ENCODE assay signal across 9 mouse cellular contexts in genomic region chr11:69795983-69796435, GRCm38 (mm10). TPM values are rescaled to one million over a fixed set of nuclear protein-coding genes. Genes with fewer than 3 reads are reported as not detected.
DNase-seq lines count a peak whose midpoint lies in the region; ATAC-seq and TF ChIP-seq lines count a peak whose summit lies in the region.
"Had no signal": no experiment of that assay in that cellular context is flagged by ENCODE, and none has a peak within 500 bp of the region (broad histone marks: within the 10 kb centered on the region; RNA-seq: fewer than 3 reads in every experiment).

No protein-coding gene starts in this region.

- intact Hi-C loops in heart, postnatal 25 days (cut with DNase I) = loop anchor here (5.0 kb wide), 1 partner anchor 99 kb away; the partner anchor contains the start of genes Tnfsf12 and Tnfsfm13

- no peak overlapping the region for H3K27ac ChIP-seq in heart, embryonic 11.5 days (ENCODE audit: low read depth, low read length)
- no peak overlapping the region for H3K27ac ChIP-seq in forebrain, embryonic 12.5 days
- H3K27ac ChIP-seq in liver, embryonic 14.5 days = no peak overlapping the region

- no peak for ATAC-seq in heart, embryonic 11.5 days (replicated peaks; ENCODE audit: insufficient number of reproducible peaks, low FRiP score, low TSS enrichment)
- no peak; the same call in 1 of the 2 replicates for ATAC-seq in forebrain, embryonic 12.5 days (ENCODE audit: low FRiP score)
- no peak for ATAC-seq in liver, embryonic 14.5 days (ENCODE audit: insufficient read depth)

- peak overlapping the region; percentile 86 for H3K4me2 ChIP-seq in heart, embryonic 11.5 days
- H3K4me2 ChIP-seq in forebrain, embryonic 12.5 days = peak overlapping the region; percentile 87
- peak overlapping the region; percentile 88 for H3K4me2 ChIP-seq in liver, embryonic 14.5 days (ENCODE audit: low read depth)

- no peak for TF ChIP-seq EP300 in liver, embryonic 14.5 days (IDR thresholded peaks at IDR 0.05; ENCODE audit: low read depth)

- H3K9ac ChIP-seq in heart, embryonic 11.5 days (ENCODE audit: low read depth, low read length) = peak overlapping the region; percentile 70; the same call in 1 of the 2 replicates
- H3K9ac ChIP-seq in forebrain, embryonic 12.5 days = 0 out of 2 replicates have a peak overlapping the region, but pooled peaks have one; percentile 44
- H3K9ac ChIP-seq in liver, embryonic 14.5 days (replicated peaks) = peak overlapping the region; percentile 31; the same call in 1 of the 2 replicates

- H3K79me3 ChIP-seq in C2C12 (ENCODE audit: low read depth) = no peaks in the 10 kb centered on the region

- H3K4me1 ChIP-seq in heart, embryonic 11.5 days (ENCODE audit: control insufficient read depth, insufficient read depth, low read length) = peaks cover 11% of the 10 kb centered on the region
- peaks cover 36% of the 10 kb centered on the region for H3K4me1 ChIP-seq in forebrain, embryonic 12.5 days
- H3K4me1 ChIP-seq in liver, embryonic 14.5 days (replicated peaks; ENCODE audit: control insufficient read depth in 2 of 2, insufficient read depth in 2 of 2, low read length in 1 of 2) = peaks cover 5 to 8% of the 10 kb centered on the region in 2 experiments; a peak in 3 of 4 replicates

- H3K36me3 ChIP-seq in heart, embryonic 11.5 days (ENCODE audit: control insufficient read depth, insufficient read depth, low read length) = no peaks in the 10 kb centered on the region
- peaks cover 20% of the 10 kb centered on the region for H3K36me3 ChIP-seq in C2C12 (ENCODE audit: control insufficient read depth, insufficient read depth)
- no peaks in the 10 kb centered on the region for H3K36me3 ChIP-seq in forebrain, embryonic 12.5 days (replicated peaks)
- H3K36me3 ChIP-seq in liver, embryonic 14.5 days (replicated peaks; ENCODE audit: control insufficient read depth, insufficient read depth, low read depth) = no peaks in the 10 kb centered on the region

- no peak for DNase-seq in heart, postnatal 25 days (ENCODE audit: low spot score)
- DNase-seq in liver, embryonic 14.5 days (ENCODE audit: low read depth in 3 of 3, low spot score in 3 of 3) = no peak
- no peak for DNase-seq in right cerebral cortex, postnatal 25 days
- no peak for DNase-seq in spleen, postnatal 4 days (ENCODE audit: low spot score in 2 of 2)
- DNase-seq in ovary, adult 18-20 months (ENCODE audit: low spot score) = no peak

- peak overlapping the region; percentile 27 for H3ac ChIP-seq in C2C12 (ENCODE audit: control insufficient read depth, insufficient read length, low read depth)

- H3K9me3 ChIP-seq in heart, embryonic 11.5 days (replicated peaks; ENCODE audit: control insufficient read depth, low read length) = no peaks in the 10 kb centered on the region
- no peaks in the 10 kb centered on the region for H3K9me3 ChIP-seq in forebrain, embryonic 12.5 days
- no peaks in the 10 kb centered on the region for H3K9me3 ChIP-seq in liver, embryonic 14.5 days (ENCODE audit: control insufficient read depth, low read length)

- 3% methylated on average over 13 of the region's 13 CpGs for WGBS in heart, embryonic 11.5 days (ENCODE audit: insufficient replicate concordance)
- WGBS in forebrain, embryonic 12.5 days = 2% methylated on average over 13 of the region's 13 CpGs
- 3% methylated on average over 13 of the region's 13 CpGs for WGBS in liver, embryonic 14.5 days (ENCODE audit: insufficient replicate concordance)

- H3K27me3 ChIP-seq in heart, embryonic 11.5 days (ENCODE audit: control insufficient read depth, insufficient read depth, low read length) = peaks cover 35% of the 10 kb centered on the region
- no peaks in the 10 kb centered on the region for H3K27me3 ChIP-seq in C2C12 (ENCODE audit: control insufficient read depth, insufficient read depth, insufficient read length)
- H3K27me3 ChIP-seq in forebrain, embryonic 12.5 days = peaks cover 49% of the 10 kb centered on the region
- H3K27me3 ChIP-seq in liver, embryonic 14.5 days (ENCODE audit: control insufficient read depth, insufficient read depth, low read length) = peaks cover 48% of the 10 kb centered on the region
- H3K27me3 ChIP-seq: Patski had no signal

- no peak for TF ChIP-seq CTCF in C2C12 (IDR thresholded peaks at IDR 0.05; ENCODE audit: control insufficient read depth, insufficient read depth, insufficient read length)
- TF ChIP-seq CTCF in liver, embryonic 14.5 days (IDR thresholded peaks at IDR 0.05; ENCODE audit: low read depth) = no peak

- peak overlapping the region; percentile 47 for H3K4me3 ChIP-seq in heart, embryonic 11.5 days (ENCODE audit: low read depth, low read length)
- H3K4me3 ChIP-seq in C2C12 (ENCODE audit: insufficient read depth, poor library complexity, severe bottlenecking) = peak overlapping the region; percentile 35
- peak overlapping the region; percentile 43 for H3K4me3 ChIP-seq in forebrain, embryonic 12.5 days (replicated peaks)
- peak overlapping the region in 1 of 2 experiments; percentile 53; a peak in 2 of 4 replicates for H3K4me3 ChIP-seq in liver, embryonic 14.5 days (ENCODE audit: insufficient read depth in 1 of 2, low read depth in 2 of 2, low read length in 2 of 2)

- H3K79me2 ChIP-seq in C2C12 (ENCODE audit: control insufficient read depth, insufficient read depth) = no peaks in the 10 kb centered on the region

TF ChIP-seq in C2C12, 6 proteins besides CTCF, POLR2A, EP300 and RAD21:
- TF ChIP-seq MYOD1 (IDR thresholded peaks at IDR 0.05; ENCODE audit: control insufficient read depth, insufficient read length, low read depth) = no peak
- no peak for TF ChIP-seq MAX (IDR thresholded peaks at IDR 0.05)
- no peak for TF ChIP-seq MYOG (IDR thresholded peaks at IDR 0.05; ENCODE audit: control insufficient read depth, extremely low read depth, insufficient read length)

RNA-seq across cellular contexts. Expression of gene Chrnb1, which starts 0.3 kb away (rescaled TPM):
- polyA plus RNA-seq in heart, embryonic 11.5 days (2014; fragmentation: Nextera tagmentation; extraction: Ambion mirVana) = 3.7 and 4.5 TPM in 2 replicates
- total RNA-seq in heart, postnatal 25 days (2021) = 1 to 10 TPM; 4.8 to 5.0 TPM
- 37.7 TPM for polyA plus RNA-seq in C2C12 (2012; fragmentation: generic; extraction: Trizol)
- 1.2 and 1.8 TPM in 2 replicates for polyA plus RNA-seq in forebrain, embryonic 12.5 days (2016; fragmentation: Nextera tagmentation; extraction: Ambion mirVana)
- polyA plus RNA-seq in liver, embryonic 14.5 days (2012; rRNA removed) = 0.44 and 0.58 TPM in 2 replicates
- 0.32 and 0.33 TPM in 2 replicates for polyA plus RNA-seq in liver, embryonic 14.5 days (2014; fragmentation: Nextera tagmentation; extraction: Ambion mirVana)

RNA-seq across cellular contexts. Expression of gene Fgf11, which starts 5.6 kb away (rescaled TPM):
- 1.5 and 2.5 TPM in 2 replicates for polyA plus RNA-seq in heart, embryonic 11.5 days (2014; fragmentation: Nextera tagmentation; extraction: Ambion mirVana)
- total RNA-seq in heart, postnatal 25 days (2021) = 1 to 10 TPM; 2.2 to 2.4 TPM
- polyA plus RNA-seq in C2C12 (2012; fragmentation: generic; extraction: Trizol) = 4.2 TPM
- polyA plus RNA-seq in forebrain, embryonic 12.5 days (2016; fragmentation: Nextera tagmentation; extraction: Ambion mirVana) = 2.6 and 3.2 TPM in 2 replicates
- polyA plus RNA-seq in liver, embryonic 14.5 days (2012; rRNA removed) = 0.41 and 0.42 TPM in 2 replicates
- 0.06 and 0.13 TPM in 2 replicates for polyA plus RNA-seq in liver, embryonic 14.5 days (2014; fragmentation: Nextera tagmentation; extraction: Ambion mirVana)

RNA-seq across cellular contexts. Expression of gene Tmem102, which starts 9.4 kb away (rescaled TPM):
- polyA plus RNA-seq in heart, embryonic 11.5 days (2014; fragmentation: Nextera tagmentation; extraction: Ambion mirVana) = 1.1 and 1.5 TPM in 2 replicates
- under 1 TPM; 0.26 to 0.45 TPM for total RNA-seq in heart, postnatal 25 days (2021)
- 0.32 TPM for polyA plus RNA-seq in C2C12 (2012; fragmentation: generic; extraction: Trizol)
- polyA plus RNA-seq in forebrain, embryonic 12.5 days (2016; fragmentation: Nextera tagmentation; extraction: Ambion mirVana) = 0.76 and 1.3 TPM in 2 replicates
- 0.25 TPM in 2 replicates for polyA plus RNA-seq in liver, embryonic 14.5 days (2012; rRNA removed)
- 0.57 and 0.80 TPM in 2 replicates for polyA plus RNA-seq in liver, embryonic 14.5 days (2014; fragmentation: Nextera tagmentation; extraction: Ambion mirVana)

RNA-seq across cellular contexts. Expression of gene Gm39566, which starts 19.1 kb away (rescaled TPM):
- not detected in 2 replicates for polyA plus RNA-seq in heart, embryonic 11.5 days (2014; fragmentation: Nextera tagmentation; extraction: Ambion mirVana)
- not detected for total RNA-seq in heart, postnatal 25 days (2021)
- polyA plus RNA-seq in C2C12 (2012; fragmentation: generic; extraction: Trizol) = not detected
- not detected in 2 replicates for polyA plus RNA-seq in forebrain, embryonic 12.5 days (2016; fragmentation: Nextera tagmentation; extraction: Ambion mirVana)
- polyA plus RNA-seq in liver, embryonic 14.5 days (2012; rRNA removed) = not detected in 2 replicates
- polyA plus RNA-seq in liver, embryonic 14.5 days (2014; fragmentation: Nextera tagmentation; extraction: Ambion mirVana) = not detected in 2 replicates
- polyA plus RNA-seq: Patski had no signal

RNA-seq across cellular contexts. Expression of gene Spem2, which starts 22.3 kb away (rescaled TPM):
- not detected in 2 replicates for polyA plus RNA-seq in heart, embryonic 11.5 days (2014; fragmentation: Nextera tagmentation; extraction: Ambion mirVana)
- total RNA-seq in heart, postnatal 25 days (2021) = not detected
- not detected for polyA plus RNA-seq in C2C12 (2012; fragmentation: generic; extraction: Trizol)
- polyA plus RNA-seq in forebrain, embryonic 12.5 days (2016; fragmentation: Nextera tagmentation; extraction: Ambion mirVana) = not detected in 2 replicates
- not detected in 2 replicates for polyA plus RNA-seq in liver, embryonic 14.5 days (2012; rRNA removed)
- not detected in 2 replicates for polyA plus RNA-seq in liver, embryonic 14.5 days (2014; fragmentation: Nextera tagmentation; extraction: Ambion mirVana)
- polyA plus RNA-seq: Patski had no signal
